Mouse (Mus musculus) gastrocnemius, adult 18-20 months (tissue): ENCODE data around the gene Eif2b3. TPM values are rescaled to one million over a fixed set of nuclear protein-coding genes. Genes with fewer than 3 reads are reported as not detected.

Experiments
- DNase-seq: peaks from one replicate; pipeline ENCODE4 v3.0.0; 2021; ENCODE audit warnings: low spot score
- total RNA-seq, 2 experiments: library from RNA; stranded (reverse); gene quantifications; 2 replicates each; pipeline ENCODE4 v1.2.3; 2021

The Eif2b3 gene
- total RNA-seq, 2 experiments from 2014 or later: 19.9 to 21.1 TPM

GRCm38 (mm10) chr4:117094626-117095361 is 75.6 kb downstream of the Eif2b3 start:
- no peak for DNase-seq

- DNase-seq: peak; percentile 43
Measured at GRCm38 (mm10) chr4:117095551-117096452, 76.6 kb downstream of the Eif2b3 start, which contains the start of gene Ptch2. TSS of gene Ptch2 (plus strand) at chr4:117096075.

- DNase-seq: no peak
Measured at GRCm38 (mm10) chr4:117096666-117097065, 77.5 kb downstream of the Eif2b3 start.

- DNase-seq: no peak
Measured at GRCm38 (mm10) chr4:117097969-117098763, 79.0 kb downstream of the Eif2b3 start.

GRCm38 (mm10) chr4:117098764-117099036 is 79.5 kb downstream of the Eif2b3 start:
- DNase-seq: no peak

GRCm38 (mm10) chr4:117100036-117100435 is 80.8 kb downstream of the Eif2b3 start:
- DNase-seq: no peak

- no peak for DNase-seq
Measured at GRCm38 (mm10) chr4:117101218-117101617, 82.0 kb downstream of the Eif2b3 start.

- no peak for DNase-seq
Measured at GRCm38 (mm10) chr4:117104672-117105071, 85.5 kb downstream of the Eif2b3 start.

- DNase-seq: no peak
Measured at GRCm38 (mm10) chr4:117105127-117105526, 85.9 kb downstream of the Eif2b3 start.

GRCm38 (mm10) chr4:117107813-117108523 is 88.8 kb downstream of the Eif2b3 start:
- DNase-seq: no peak

- DNase-seq: no peak
Measured at GRCm38 (mm10) chr4:117108524-117108849, 89.3 kb downstream of the Eif2b3 start.

- DNase-seq: no peak
Measured at GRCm38 (mm10) chr4:117109330-117109729, 90.1 kb downstream of the Eif2b3 start.

GRCm38 (mm10) chr4:117110249-117110648 is 91.0 kb downstream of the Eif2b3 start:
- no peak for DNase-seq

- DNase-seq: no peak
Measured at GRCm38 (mm10) chr4:117110985-117111384, 91.8 kb downstream of the Eif2b3 start.

GRCm38 (mm10) chr4:117113237-117113636 is 94.0 kb downstream of the Eif2b3 start:
- no peak for DNase-seq

GRCm38 (mm10) chr4:117115592-117115991 is 96.4 kb downstream of the Eif2b3 start:
- no peak for DNase-seq

GRCm38 (mm10) chr4:117117931-117118330 is 98.7 kb downstream of the Eif2b3 start:
- DNase-seq: no peak

GRCm38 (mm10) chr4:117119636-117120035 is 100.4 kb downstream of the Eif2b3 start:
- no peak for DNase-seq

GRCm38 (mm10) chr4:117120052-117120444 is 100.8 kb downstream of the Eif2b3 start:
- no peak for DNase-seq

- peak; percentile 97 for DNase-seq
Measured at GRCm38 (mm10) chr4:117120445-117121414, 101.5 kb downstream of the Eif2b3 start.
